Mouse (Mus musculus) liver, adult 2 months (tissue): ENCODE measurements at regions not wholly inside any gene's neighbourhood (a gene's known extent, or its start where the extent isn't known, plus 50 kb on each side); places are given as distances from the start of the nearest gene placed in this dataset.
A peak's percentile ranks its signal among the peaks of the same experiment; 100 is the strongest.

Experiments
- DNase-seq: peaks from one replicate; pipeline ENCODE4 v3.0.0-alpha.2; 2011; ENCODE audit warnings: low read depth, low spot score; ENCODE audit errors: extremely low read depth
- H3K27ac ChIP-seq: fragments of 200-500 bp; replicated peaks from 2 replicates; pipeline ENCODE4 v1.5.1; 2012; ENCODE audit warnings: low read depth, mild to moderate bottlenecking, control low read depth, inconsistent platforms, low read length; ENCODE audit not compliant: insufficient read depth
- H3K27me3 ChIP-seq: fragments of 200-500 bp; 2 replicates; pipeline ENCODE4 v1.6.1; 2012; ENCODE audit warnings: mild to moderate bottlenecking, moderate library complexity, low read length, inconsistent platforms; ENCODE audit not compliant: control insufficient read depth, insufficient read depth
- H3K36me3 ChIP-seq: fragments of 200-500 bp; 2 replicates; pipeline ENCODE4 v1.6.1; 2012; ENCODE audit warnings: low read length, inconsistent platforms; ENCODE audit not compliant: control insufficient read depth, insufficient read depth
- H3K4me1 ChIP-seq: fragments of 200-500 bp; 2 replicates; pipeline ENCODE4 v1.6.1; 2011; ENCODE audit warnings: low read length; ENCODE audit not compliant: control insufficient read depth, insufficient read depth
- H3K4me3 ChIP-seq: fragments of 200-500 bp; 2 replicates; pipeline ENCODE4 v1.5.1; 2011; ENCODE audit warnings: low read depth, mild to moderate bottlenecking, control low read depth, low read length, moderate library complexity; ENCODE audit not compliant: insufficient read depth
- H3K79me2 ChIP-seq: fragments of 200-500 bp; 2 replicates; pipeline ENCODE4 v1.6.1; 2012; ENCODE audit warnings: inconsistent platforms, mild to moderate bottlenecking, low read length, moderate library complexity; ENCODE audit not compliant: control insufficient read depth, insufficient read depth
- H3K9ac ChIP-seq: fragments of 200-500 bp; 2 replicates; pipeline ENCODE4 v1.6.1; 2012; ENCODE audit warnings: low read depth, mild to moderate bottlenecking, control low read depth, inconsistent platforms, low read length
- CTCF ChIP-seq: fragments of 200-500 bp; IDR thresholded peaks from 2 replicates; pipeline ENCODE4 v1.5.1; 2011; ENCODE audit warnings: low read depth, low read length, control low read depth
- POLR2A ChIP-seq: fragments of 200-500 bp; IDR thresholded peaks from 2 replicates; pipeline ENCODE4 v1.6.1; 2011; ENCODE audit warnings: low read length, control low read depth; ENCODE audit not compliant: insufficient read depth; ENCODE audit errors: extremely low read depth
- WGBS: fragments of 180-500 bp; shearing (Covaris S2); methylation state at CpG from one replicate; pipeline ENCODE4 v1.1.7; 2018; 5-methylcytosine and 5-hydroxymethylcytosine counted together

DNA sequence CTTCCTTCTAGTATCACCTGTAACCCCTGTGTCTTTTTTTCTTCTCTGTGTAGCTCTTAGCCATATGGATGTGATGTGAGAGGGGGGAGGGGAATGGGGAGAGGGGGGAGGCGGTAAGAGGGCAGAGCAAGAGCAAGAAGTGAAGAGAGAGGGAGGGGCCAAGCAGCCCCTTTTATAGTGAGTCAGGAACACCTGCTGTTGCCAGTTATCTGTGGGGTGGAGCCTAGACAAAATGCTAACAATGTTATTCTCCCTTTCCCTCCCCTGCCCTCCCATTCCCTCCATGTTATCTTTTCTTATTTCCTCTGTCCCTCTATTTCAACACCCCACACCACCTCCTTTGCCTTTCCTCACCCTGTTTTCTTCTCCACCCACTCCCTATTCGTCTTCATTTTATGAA lies 387.6 kb upstream of the Prkcq start:
- TF ChIP-seq CTCF (no peak), POLR2A (no peak)
- DNase-seq: no peak
- Histone ChIP-seq H3K79me2 (no peaks in the 10 kb centered on the region), H3K4me3 (no peak overlapping the region), H3K27me3 (no peaks in the 10 kb centered on the region), H3K36me3 (no peaks in the 10 kb centered on the region), H3K27ac (no peak overlapping the region), H3K4me1 (no peaks in the 10 kb centered on the region), H3K9ac (no peak overlapping the region)
- WGBS: 65% methylated on average over 2 of the region's 2 CpGs

DNA sequence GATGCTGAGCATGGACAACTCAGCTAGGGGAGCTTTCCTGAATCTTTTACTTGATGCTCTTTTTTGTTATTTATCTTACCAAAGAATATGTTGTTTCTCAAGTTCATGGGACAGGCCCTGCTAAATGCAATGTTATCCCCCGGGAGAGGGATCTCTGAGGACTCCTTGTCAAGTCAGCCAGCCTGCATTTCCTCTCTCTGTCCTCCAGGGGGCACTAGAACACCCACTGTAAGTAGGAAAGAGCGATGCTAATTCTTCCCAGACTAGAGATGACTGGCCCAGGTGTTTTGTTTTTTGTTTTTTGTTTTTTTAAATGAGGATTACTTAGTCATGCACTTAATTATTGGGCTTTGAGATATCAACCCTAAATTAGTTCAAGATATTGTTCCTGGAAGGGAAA lies 386.8 kb upstream of the Prkcq start:
- no peak overlapping the region for H3K4me3 ChIP-seq
- H3K27me3 ChIP-seq: no peaks in the 10 kb centered on the region
- H3K79me2 ChIP-seq: no peaks in the 10 kb centered on the region
- H3K9ac ChIP-seq: no peak overlapping the region
- no peaks in the 10 kb centered on the region for H3K4me1 ChIP-seq
- TF ChIP-seq CTCF (peak; percentile 77), POLR2A (no peak)
- 11% methylated on average over 2 of the region's 2 CpGs for WGBS
- H3K27ac ChIP-seq: no peak overlapping the region
- peak; percentile 51 for DNase-seq
- H3K36me3 ChIP-seq: no peaks in the 10 kb centered on the region

DNA sequence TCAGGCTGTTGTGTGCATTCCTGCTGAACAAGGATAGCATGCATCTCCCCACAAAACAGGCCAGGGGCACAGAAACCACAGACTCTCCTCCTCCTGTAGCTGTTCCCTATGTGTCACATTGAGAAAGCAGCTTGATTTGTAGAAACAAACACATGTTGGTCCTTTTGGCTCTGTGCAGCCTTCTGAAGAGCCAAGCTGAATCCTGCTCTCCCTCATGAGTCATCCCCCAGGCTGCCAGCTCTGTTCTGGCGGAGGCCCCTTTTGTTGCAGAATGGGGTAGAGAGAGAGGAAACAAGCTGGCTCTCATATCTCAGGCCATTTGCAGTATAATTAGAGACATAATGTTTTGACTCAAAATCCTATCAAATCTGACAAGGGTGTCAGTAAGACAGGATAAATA lies 383.4 kb upstream of the Prkcq start:
- TF ChIP-seq CTCF (no peak), POLR2A (no peak)
- Histone ChIP-seq H3K27me3 (no peaks in the 10 kb centered on the region), H3K36me3 (no peaks in the 10 kb centered on the region), H3K4me3 (no peak overlapping the region), H3K27ac (no peak overlapping the region), H3K79me2 (no peaks in the 10 kb centered on the region), H3K4me1 (no peaks in the 10 kb centered on the region), H3K9ac (no peak overlapping the region)
- 59% methylated on average over 1 of the region's 1 CpGs for WGBS
- no peak for DNase-seq

DNA sequence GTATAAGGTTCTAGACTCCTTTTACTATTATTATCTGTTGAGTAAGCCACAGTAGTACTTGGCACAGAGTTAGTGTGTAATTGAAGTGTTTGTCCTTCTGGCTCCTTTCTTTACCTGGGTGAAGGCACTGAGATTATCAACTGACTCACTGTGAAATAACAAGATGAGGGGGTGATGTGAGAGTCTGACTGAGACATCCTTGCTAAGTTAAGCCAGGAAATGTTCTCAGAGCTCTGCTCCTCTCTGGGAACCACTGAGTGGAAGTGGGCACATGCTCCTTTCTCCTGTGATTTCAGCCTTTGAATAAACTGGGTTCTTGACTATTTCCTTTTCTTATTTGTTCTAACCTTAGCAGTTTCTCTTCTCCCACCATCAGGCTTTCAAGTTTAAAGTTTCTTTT lies 380.7 kb upstream of the Prkcq start:
- Histone ChIP-seq H3K9ac (no peak overlapping the region), H3K27me3 (no peaks in the 10 kb centered on the region), H3K36me3 (no peaks in the 10 kb centered on the region), H3K4me1 (no peaks in the 10 kb centered on the region), H3K27ac (no peak overlapping the region), H3K79me2 (no peaks in the 10 kb centered on the region), H3K4me3 (no peak overlapping the region)
- DNase-seq: no peak
- TF ChIP-seq CTCF (no peak), POLR2A (no peak)

- Histone ChIP-seq H3K27ac (no peak overlapping the region), H3K79me2 (no peaks in the 10 kb centered on the region), H3K4me3 (no peak overlapping the region), H3K36me3 (no peaks in the 10 kb centered on the region), H3K27me3 (no peaks in the 10 kb centered on the region), H3K9ac (no peak overlapping the region), H3K4me1 (no peaks in the 10 kb centered on the region)
- DNase-seq: peak; percentile 28
- TF ChIP-seq POLR2A (no peak), CTCF (peak; percentile 55; the same call in 1 of the 2 replicates)
- WGBS: 23% methylated on average over 2 of the region's 2 CpGs
These were observed 355.5 kb upstream of the Prkcq start for GRCm38 (mm10) chr2:10816374-10816773.

- TF ChIP-seq CTCF (peak; percentile 78), POLR2A (no peak)
- Histone ChIP-seq H3K27me3 (no peaks in the 10 kb centered on the region), H3K4me1 (peaks cover 5% of the 10 kb centered on the region; the same call in 1 of the 2 replicates), H3K79me2 (no peaks in the 10 kb centered on the region), H3K4me3 (no peak overlapping the region; the same call in 1 of the 2 replicates), H3K27ac (no peak overlapping the region), H3K9ac (peak overlapping the region; percentile 14; the same call in 1 of the 2 replicates), H3K36me3 (no peaks in the 10 kb centered on the region)
- DNase-seq: peak; percentile 72
- 27% methylated on average over 29 of the region's 29 CpGs for WGBS
These were observed 346.4 kb upstream of the Prkcq start for GRCm38 (mm10) chr2:10825278-10826133.
